Mouse (Mus musculus): ENCODE measurements around the gene Baiap2. TPM values are rescaled to one million over a fixed set of nuclear protein-coding genes. Genes with fewer than 3 reads are reported as not detected.

Baiap2 gene
- polyA plus RNA-seq, 1 experiment from 2014 or later: 11.9 TPM

DNA sequence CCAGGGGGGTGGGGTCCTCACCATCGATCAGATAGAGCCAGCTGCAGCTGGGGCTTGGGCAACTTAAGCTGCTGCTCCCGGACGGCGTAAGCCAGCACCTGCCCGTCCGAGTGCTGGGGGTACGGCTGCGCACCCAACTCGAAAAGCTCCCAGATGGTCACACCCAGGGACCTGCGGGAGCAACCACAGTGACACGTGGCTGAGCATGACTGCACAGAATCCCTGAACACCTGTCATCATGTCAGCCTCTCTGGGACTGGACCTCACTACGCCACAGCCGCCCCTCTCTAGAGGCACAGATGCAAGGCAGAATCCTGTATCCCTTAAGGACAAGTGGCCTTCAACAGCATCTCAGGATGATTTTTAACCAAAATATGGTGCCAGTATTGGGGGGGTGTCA lies 70.1 kb downstream of the Baiap2 start:
- Histone ChIP-seq H3K9me3 (replicated peaks; ENCODE audit: control insufficient read depth, low read length) (no peaks in the 10 kb centered on the region), H3K36me3 (replicated peaks; ENCODE audit: control insufficient read depth, insufficient read depth, low read depth, low read length) (no peaks in the 10 kb centered on the region), H3K4me1 (ENCODE audit: control insufficient read depth, insufficient read depth, low read length) (0 out of 2 replicates have a peak, but pooled peaks cover 2% of the 10 kb centered on the region), H3K4me2 (ENCODE audit: low read depth, low read length) (no peak overlapping the region), H3K4me3 (ENCODE audit: low read depth, low read length) (no peak overlapping the region), H3K27me3 (ENCODE audit: control insufficient read depth, insufficient read depth, low read length) (peaks cover 5% of the 10 kb centered on the region; the same call in 1 of the 2 replicates), H3K9ac (replicated peaks; ENCODE audit: low read length) (no peak overlapping the region), H3K27ac (replicated peaks; ENCODE audit: low read depth, low read length) (no peak overlapping the region)
- 0 out of 2 replicates have a peak, but pooled peaks have one; percentile 5 for ATAC-seq (replicated peaks; ENCODE audit: insufficient number of reproducible peaks, low FRiP score, low TSS enrichment, low read depth)
- WGBS: 80% methylated on average over 13 of the region's 13 CpGs
- no peak for DNase-seq (ENCODE audit: low spot score)

GRCm38 (mm10) chr11:120013174-120013711 lies 70.7 kb downstream of the Baiap2 start:
- H3K4me3 ChIP-seq (ENCODE audit: low read depth, low read length): peak overlapping the region; percentile 25
- DNase-seq (ENCODE audit: low spot score) (peak; percentile 92), ATAC-seq (replicated peaks; ENCODE audit: insufficient number of reproducible peaks, low FRiP score, low TSS enrichment, low read depth) (peak; percentile 41)
- no peaks in the 10 kb centered on the region for H3K9me3 ChIP-seq (replicated peaks; ENCODE audit: control insufficient read depth, low read length)
- WGBS: 17% methylated on average over 21 of the region's 21 CpGs
- H3K36me3 ChIP-seq (replicated peaks; ENCODE audit: control insufficient read depth, insufficient read depth, low read depth, low read length): no peaks in the 10 kb centered on the region
- H3K9ac ChIP-seq (replicated peaks; ENCODE audit: low read length): peak overlapping the region; percentile 43; the same call in 1 of the 2 replicates
- 0 out of 2 replicates have a peak, but pooled peaks cover 2% of the 10 kb centered on the region for H3K4me1 ChIP-seq (ENCODE audit: control insufficient read depth, insufficient read depth, low read length)
- peak overlapping the region; percentile 65 for H3K4me2 ChIP-seq (ENCODE audit: low read depth, low read length)
- H3K27ac ChIP-seq (replicated peaks; ENCODE audit: low read depth, low read length): no peak overlapping the region
- H3K27me3 ChIP-seq (ENCODE audit: control insufficient read depth, insufficient read depth, low read length): peaks cover 5% of the 10 kb centered on the region; the same call in 1 of the 2 replicates

DNA sequence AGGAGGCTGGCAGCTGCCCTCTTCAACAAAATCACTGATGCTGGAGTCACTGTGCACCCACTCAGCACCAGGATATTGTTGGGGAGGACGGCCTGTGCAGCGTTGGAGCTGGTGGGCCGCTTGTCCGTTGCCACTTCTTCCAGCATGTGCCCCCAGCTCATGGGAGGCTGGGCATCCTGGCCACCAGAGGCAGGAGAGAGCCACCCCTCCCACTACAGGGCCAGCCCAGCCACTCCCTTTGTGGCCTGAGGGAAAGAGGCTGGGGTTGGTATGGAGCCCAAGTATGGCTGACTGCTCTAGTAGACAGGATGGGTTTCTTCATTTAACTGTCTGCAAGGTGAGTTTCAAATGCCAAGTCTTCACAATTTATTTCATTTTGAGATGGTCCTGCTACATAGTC lies 72.2 kb downstream of the Baiap2 start:
- H3K4me3 ChIP-seq (ENCODE audit: low read depth, low read length): no peak overlapping the region
- DNase-seq (ENCODE audit: low spot score) (no peak), ATAC-seq (replicated peaks; ENCODE audit: insufficient number of reproducible peaks, low FRiP score, low TSS enrichment, low read depth) (no peak)
- no peaks in the 10 kb centered on the region for H3K36me3 ChIP-seq (replicated peaks; ENCODE audit: control insufficient read depth, insufficient read depth, low read depth, low read length)
- H3K9ac ChIP-seq (replicated peaks; ENCODE audit: low read length): no peak overlapping the region
- H3K27me3 ChIP-seq (ENCODE audit: control insufficient read depth, insufficient read depth, low read length): peaks cover 5% of the 10 kb centered on the region; the same call in 1 of the 2 replicates
- WGBS: 89% methylated on average over 4 of the region's 4 CpGs
- no peak overlapping the region for H3K4me2 ChIP-seq (ENCODE audit: low read depth, low read length)
- H3K9me3 ChIP-seq (replicated peaks; ENCODE audit: control insufficient read depth, low read length): no peaks in the 10 kb centered on the region
- no peak overlapping the region for H3K27ac ChIP-seq (replicated peaks; ENCODE audit: low read depth, low read length)
- H3K4me1 ChIP-seq (ENCODE audit: control insufficient read depth, insufficient read depth, low read length): 0 out of 2 replicates have a peak, but pooled peaks cover 2% of the 10 kb centered on the region

- ATAC-seq (replicated peaks; ENCODE audit: insufficient number of reproducible peaks, low FRiP score, low TSS enrichment, low read depth): no peak
- Histone ChIP-seq H3K9ac (replicated peaks; ENCODE audit: low read length) (no peak overlapping the region), H3K4me3 (ENCODE audit: low read depth, low read length) (no peak overlapping the region), H3K4me1 (ENCODE audit: control insufficient read depth, insufficient read depth, low read length) (peaks cover 2% of the 10 kb centered on the region; the same call in 1 of the 2 replicates), H3K4me2 (ENCODE audit: low read depth, low read length) (no peak overlapping the region), H3K9me3 (replicated peaks; ENCODE audit: control insufficient read depth, low read length) (no peaks in the 10 kb centered on the region), H3K36me3 (replicated peaks; ENCODE audit: control insufficient read depth, insufficient read depth, low read depth, low read length) (no peaks in the 10 kb centered on the region), H3K27me3 (ENCODE audit: control insufficient read depth, insufficient read depth, low read length) (no peaks in the 10 kb centered on the region), H3K27ac (replicated peaks; ENCODE audit: low read depth, low read length) (no peak overlapping the region)
- 73% methylated on average over 8 of the region's 8 CpGs for WGBS
- DNase-seq (ENCODE audit: low spot score): no peak
These were observed 74.4 kb downstream of the Baiap2 start for GRCm38 (mm10) chr11:120017011-120017410.

DNA sequence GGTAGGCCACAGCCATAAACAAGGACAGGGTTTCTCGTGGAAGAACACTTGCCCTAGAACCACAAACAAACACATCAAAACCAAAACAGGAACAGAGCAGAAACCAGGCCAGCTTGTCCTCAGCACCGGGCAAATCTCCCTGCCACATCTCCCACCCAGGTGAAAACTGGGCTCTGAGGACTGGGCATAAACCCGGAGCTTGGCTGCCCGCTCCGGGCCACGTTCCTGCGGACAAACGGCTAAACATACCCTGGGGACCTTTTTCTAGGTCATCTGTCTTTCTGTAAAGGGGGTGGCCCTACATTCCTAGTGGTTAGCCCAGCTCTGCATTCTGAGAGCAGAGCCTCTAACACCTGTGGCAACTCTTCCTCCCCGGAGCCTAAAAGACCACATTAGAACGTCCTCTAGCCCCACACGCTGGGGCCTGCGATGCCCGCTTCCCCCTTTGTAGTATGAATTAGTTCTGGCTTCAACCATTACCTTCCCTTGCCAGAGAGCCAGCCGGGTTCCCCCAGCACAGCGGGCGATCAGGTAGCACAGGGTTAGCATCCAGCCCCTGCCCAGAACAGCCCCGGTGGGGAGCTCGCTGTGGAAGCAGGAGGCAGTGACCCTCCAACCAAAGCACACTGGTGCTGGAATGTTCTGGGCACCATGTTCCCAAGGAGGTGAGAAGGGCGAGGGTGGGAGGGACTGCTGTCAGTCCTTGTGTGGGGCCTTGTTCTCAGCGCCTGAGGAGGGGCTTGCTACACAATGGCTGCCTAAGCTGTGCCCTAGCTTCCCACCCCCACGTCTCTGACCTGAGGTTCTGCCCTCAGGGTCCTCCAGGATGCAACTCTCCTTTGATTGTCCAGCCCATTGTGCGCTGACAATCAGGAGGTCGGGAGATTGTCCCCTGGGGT lies 77.2 kb downstream of the Baiap2 start:
- Histone ChIP-seq H3K27me3 (ENCODE audit: control insufficient read depth, insufficient read depth, low read length) (no peaks in the 10 kb centered on the region), H3K4me3 (ENCODE audit: low read depth, low read length) (no peak overlapping the region), H3K27ac (replicated peaks; ENCODE audit: low read depth, low read length) (no peak overlapping the region), H3K36me3 (replicated peaks; ENCODE audit: control insufficient read depth, insufficient read depth, low read depth, low read length) (no peaks in the 10 kb centered on the region), H3K4me2 (ENCODE audit: low read depth, low read length) (no peak overlapping the region), H3K9me3 (replicated peaks; ENCODE audit: control insufficient read depth, low read length) (no peaks in the 10 kb centered on the region), H3K9ac (replicated peaks; ENCODE audit: low read length) (no peak overlapping the region), H3K4me1 (ENCODE audit: control insufficient read depth, insufficient read depth, low read length) (no peaks in the 10 kb centered on the region; the same call in 1 of the 2 replicates)
- WGBS: 55% methylated on average over 23 of the region's 23 CpGs
- DNase-seq (ENCODE audit: low spot score) (no peak), ATAC-seq (replicated peaks; ENCODE audit: insufficient number of reproducible peaks, low FRiP score, low TSS enrichment, low read depth) (no peak)

DNA sequence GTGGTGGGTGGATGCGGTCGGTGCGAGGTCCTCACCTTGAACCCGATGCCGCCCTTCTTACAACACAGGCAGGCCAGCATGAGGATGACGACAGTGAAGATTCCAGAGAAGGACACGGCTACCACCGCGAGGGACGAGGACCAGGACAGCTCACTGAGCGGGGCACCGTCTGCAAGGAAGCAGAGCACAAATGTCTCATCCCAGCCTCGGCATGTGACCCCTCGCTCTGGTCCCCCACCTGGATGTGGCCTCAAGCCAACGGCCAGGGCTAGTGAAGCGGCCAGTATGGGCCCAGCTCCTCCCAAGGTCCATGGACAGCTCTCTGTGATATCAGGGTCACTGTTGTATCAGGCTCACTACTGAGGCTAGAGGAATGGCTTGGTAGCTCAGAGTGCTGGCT lies 78.8 kb downstream of the Baiap2 start:
- Histone ChIP-seq H3K4me1 (ENCODE audit: control insufficient read depth, insufficient read depth, low read length) (no peaks in the 10 kb centered on the region; the same call in 1 of the 2 replicates), H3K27ac (replicated peaks; ENCODE audit: low read depth, low read length) (no peak overlapping the region)

DNA sequence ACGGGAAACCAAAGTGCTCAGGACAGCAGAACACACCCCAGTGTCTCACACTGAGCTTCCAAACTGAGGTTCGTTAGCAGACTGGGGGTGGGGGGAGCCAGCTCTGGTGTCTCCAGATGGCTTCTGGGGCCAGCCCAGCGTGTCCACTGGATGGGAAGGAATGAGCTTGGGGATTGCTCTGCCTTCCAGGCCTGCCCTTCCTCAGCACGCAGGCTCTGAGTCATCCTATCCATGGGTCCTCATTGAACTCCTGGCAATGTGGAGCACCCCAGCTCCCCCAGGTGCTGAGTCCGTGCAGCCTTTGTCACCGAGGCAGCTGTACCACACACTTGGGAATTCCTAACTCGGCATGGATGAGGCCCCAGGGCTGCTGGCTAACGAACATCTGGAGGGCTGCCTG lies 79.7 kb downstream of the Baiap2 start:
- H3K36me3 ChIP-seq (replicated peaks; ENCODE audit: control insufficient read depth, insufficient read depth, low read depth, low read length): no peaks in the 10 kb centered on the region
- H3K27me3 ChIP-seq (ENCODE audit: control insufficient read depth, insufficient read depth, low read length): no peaks in the 10 kb centered on the region
- H3K4me3 ChIP-seq (ENCODE audit: low read depth, low read length): no peak overlapping the region
- H3K9ac ChIP-seq (replicated peaks; ENCODE audit: low read length): no peak overlapping the region
- H3K4me2 ChIP-seq (ENCODE audit: low read depth, low read length): no peak overlapping the region
- ATAC-seq (replicated peaks; ENCODE audit: insufficient number of reproducible peaks, low FRiP score, low TSS enrichment, low read depth) (no peak), DNase-seq (ENCODE audit: low spot score) (no peak)
- no peak overlapping the region for H3K27ac ChIP-seq (replicated peaks; ENCODE audit: low read depth, low read length)
- H3K9me3 ChIP-seq (replicated peaks; ENCODE audit: control insufficient read depth, low read length): no peaks in the 10 kb centered on the region
- WGBS: 58% methylated on average over 8 of the region's 8 CpGs
- H3K4me1 ChIP-seq (ENCODE audit: control insufficient read depth, insufficient read depth, low read length): no peaks in the 10 kb centered on the region; the same call in 1 of the 2 replicates

More for the DNA sequence above, 78.8 kb downstream of the Baiap2 start:
- ATAC-seq (replicated peaks; ENCODE audit: insufficient number of reproducible peaks, low FRiP score, low TSS enrichment, low read depth): no peak
- DNase-seq (ENCODE audit: low spot score): no peak
- Histone ChIP-seq H3K9me3 (replicated peaks; ENCODE audit: control insufficient read depth, low read length) (no peaks in the 10 kb centered on the region), H3K27me3 (ENCODE audit: control insufficient read depth, insufficient read depth, low read length) (no peaks in the 10 kb centered on the region), H3K4me2 (ENCODE audit: low read depth, low read length) (no peak overlapping the region), H3K36me3 (replicated peaks; ENCODE audit: control insufficient read depth, insufficient read depth, low read depth, low read length) (no peaks in the 10 kb centered on the region), H3K9ac (replicated peaks; ENCODE audit: low read length) (no peak overlapping the region), H3K4me3 (ENCODE audit: low read depth, low read length) (no peak overlapping the region)
- WGBS: 87% methylated on average over 16 of the region's 16 CpGs

DNA sequence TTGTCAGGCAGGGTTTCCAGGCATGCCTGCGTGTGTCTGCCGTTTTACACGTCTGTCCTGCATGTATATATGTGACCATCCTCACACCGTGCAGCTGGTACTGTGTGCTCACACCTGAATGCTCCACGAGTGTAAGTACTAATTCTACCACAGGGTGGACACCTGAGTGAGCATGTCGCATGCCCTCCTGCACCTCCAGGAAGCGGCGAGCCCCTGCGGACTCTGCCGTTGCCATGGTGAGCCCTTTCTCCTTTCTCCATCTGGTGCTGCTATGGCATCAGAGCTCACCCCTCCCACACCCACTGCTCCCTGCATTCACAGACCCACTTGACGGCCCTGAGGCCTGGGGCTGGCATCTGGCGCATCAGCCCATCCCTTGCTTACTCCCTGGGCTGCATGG lies 80.3 kb downstream of the Baiap2 start:
- no peaks in the 10 kb centered on the region; the same call in 1 of the 2 replicates for H3K4me1 ChIP-seq (ENCODE audit: control insufficient read depth, insufficient read depth, low read length)
- H3K9ac ChIP-seq (replicated peaks; ENCODE audit: low read length): 0 out of 2 replicates have a peak overlapping the region, but pooled peaks have one; percentile 9
- no peaks in the 10 kb centered on the region for H3K36me3 ChIP-seq (replicated peaks; ENCODE audit: control insufficient read depth, insufficient read depth, low read depth, low read length)
- no peaks in the 10 kb centered on the region for H3K9me3 ChIP-seq (replicated peaks; ENCODE audit: control insufficient read depth, low read length)
- H3K27me3 ChIP-seq (ENCODE audit: control insufficient read depth, insufficient read depth, low read length): no peaks in the 10 kb centered on the region
- no peak for ATAC-seq (replicated peaks; ENCODE audit: insufficient number of reproducible peaks, low FRiP score, low TSS enrichment, low read depth)
- no peak overlapping the region for H3K27ac ChIP-seq (replicated peaks; ENCODE audit: low read depth, low read length)
- no peak overlapping the region for H3K4me2 ChIP-seq (ENCODE audit: low read depth, low read length)
- 74% methylated on average over 12 of the region's 12 CpGs for WGBS
- DNase-seq (ENCODE audit: low spot score): no peak
- no peak overlapping the region for H3K4me3 ChIP-seq (ENCODE audit: low read depth, low read length)

Data from embryonic facial prominence, embryonic 11.5 days (tissue).